Mouse (Mus musculus): ENCODE data around the gene Ppp4r4. TPM values are rescaled to one million over a fixed set of nuclear protein-coding genes. Genes with fewer than 3 reads are reported as not detected.
"Not testable (repeated sequence)": the region's sequence is repeated elsewhere in the genome, so short reads cannot be mapped to it uniquely, and the experiment has no call there.

Gene Ppp4r4
- total RNA-seq, 2 experiments from 2014 or later: 0.29 to 0.33 TPM

DNA sequence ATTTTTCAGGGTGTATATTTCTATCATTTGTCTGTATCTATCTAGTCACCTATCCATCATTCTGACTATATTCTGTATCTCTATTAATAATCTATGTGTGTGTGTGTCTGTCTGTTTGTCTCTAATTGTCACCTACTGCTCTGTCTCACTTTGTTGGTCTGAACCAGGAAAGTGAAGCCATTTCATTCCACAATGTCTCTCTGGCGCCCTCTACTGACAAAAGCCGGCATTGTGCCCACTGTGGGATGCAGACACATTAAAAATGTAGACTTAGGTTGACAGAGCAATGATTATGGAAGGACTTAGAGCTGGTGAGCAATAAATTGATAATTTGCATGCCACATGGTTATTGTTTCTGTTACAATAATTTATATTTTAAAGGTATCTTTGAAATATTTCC is 111.3 kb downstream of the Ppp4r4 start:
- DNase-seq: no peak

GRCm38 (mm10) chr12:103643818-103644217 is 111.7 kb downstream of the Ppp4r4 start:
- DNase-seq: no peak

- no peak for DNase-seq
These were observed 112.5 kb downstream of the Ppp4r4 start for GRCm38 (mm10) chr12:103644601-103645000.

GRCm38 (mm10) chr12:103646314-103646713 is 114.2 kb downstream of the Ppp4r4 start:
- DNase-seq: no peak

GRCm38 (mm10) chr12:103653836-103654235 is 121.8 kb downstream of the Ppp4r4 start:
- no peak for DNase-seq

DNA sequence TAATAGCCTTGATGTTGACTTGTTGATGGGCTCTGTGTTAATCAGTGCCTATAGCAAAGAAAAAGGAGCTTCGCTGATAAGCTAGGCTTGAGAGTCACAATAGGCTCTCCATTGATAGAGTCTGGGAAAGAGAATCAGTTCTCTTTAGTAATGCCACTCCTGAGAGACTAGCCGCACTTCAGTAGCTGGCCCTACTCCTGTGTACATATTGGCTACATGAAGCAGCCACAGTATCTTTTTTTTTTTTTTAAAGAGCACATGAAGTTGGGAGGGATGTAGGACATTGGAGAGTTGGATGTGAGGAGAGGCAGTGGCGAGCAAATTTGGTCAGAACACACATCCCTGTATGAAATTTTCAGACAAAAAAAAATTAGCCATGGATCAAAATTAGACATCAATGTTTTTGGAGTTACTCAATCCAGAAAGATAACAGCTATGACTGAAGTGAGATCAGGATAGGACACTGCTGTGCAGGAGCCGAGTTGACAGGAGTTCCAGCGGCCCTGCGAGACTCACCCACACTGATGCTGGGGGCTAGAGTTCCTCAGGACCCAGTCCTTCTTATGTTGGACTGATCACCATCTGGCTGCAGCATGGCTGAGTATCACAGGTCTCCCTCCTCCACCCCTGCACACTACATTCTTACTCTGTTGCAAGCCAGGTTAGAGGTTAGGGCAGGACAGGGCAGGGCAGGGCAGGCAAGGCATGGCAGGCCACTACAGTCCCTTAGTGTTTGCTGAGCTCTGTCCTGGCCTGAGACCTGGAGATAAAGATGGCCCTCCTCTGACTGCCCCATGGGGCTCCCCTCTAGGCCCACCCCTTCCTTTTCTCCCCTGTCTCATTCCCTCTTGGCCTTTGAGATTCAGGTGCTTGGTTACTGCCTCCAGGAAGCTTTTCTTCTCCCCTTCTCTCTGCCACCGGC is 123.3 kb downstream of the Ppp4r4 start:
- DNase-seq: no peak

DNA sequence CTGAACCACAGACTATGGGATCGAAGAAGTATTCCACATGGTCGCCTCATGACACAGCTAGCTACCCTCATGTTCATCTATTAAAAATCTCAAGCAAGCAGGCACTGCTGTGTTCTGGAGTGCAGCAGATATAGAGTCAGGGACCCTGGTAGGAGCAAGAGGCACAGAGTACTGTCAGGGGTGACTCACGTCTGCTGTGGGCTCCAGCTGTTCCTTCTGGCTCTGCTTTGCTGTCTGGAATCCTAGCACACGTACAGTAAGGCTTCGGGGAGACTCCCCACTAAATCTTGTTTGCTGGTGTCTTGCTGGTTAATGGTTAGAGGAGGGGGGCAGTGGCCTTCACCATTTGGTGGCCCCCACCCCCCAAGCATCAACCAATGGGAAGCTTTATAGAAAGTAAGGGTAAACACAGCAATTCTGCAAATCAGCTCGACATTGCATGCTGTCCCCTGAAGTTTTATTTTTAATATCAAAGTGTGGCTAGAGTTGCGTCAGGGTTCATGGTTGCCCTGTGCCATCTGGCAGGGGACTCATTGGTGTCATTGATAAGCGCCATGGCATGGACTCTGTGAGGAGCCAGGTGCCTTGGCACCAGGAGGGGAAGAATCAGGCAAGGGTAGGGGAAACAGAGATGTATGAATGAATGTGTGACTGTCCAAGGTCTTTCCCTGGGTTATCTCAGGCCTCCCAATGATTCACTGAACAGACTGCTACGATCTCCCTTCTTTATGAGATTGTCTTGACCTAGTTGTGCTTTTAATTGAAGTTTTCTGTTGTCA is 125.0 kb downstream of the Ppp4r4 start, which contains the start of gene Serpina6:
Gene Serpina6 (minus strand): TSS at position 365 of the 779 bp plus-strand sequence.
- DNase-seq: no peak

DNA sequence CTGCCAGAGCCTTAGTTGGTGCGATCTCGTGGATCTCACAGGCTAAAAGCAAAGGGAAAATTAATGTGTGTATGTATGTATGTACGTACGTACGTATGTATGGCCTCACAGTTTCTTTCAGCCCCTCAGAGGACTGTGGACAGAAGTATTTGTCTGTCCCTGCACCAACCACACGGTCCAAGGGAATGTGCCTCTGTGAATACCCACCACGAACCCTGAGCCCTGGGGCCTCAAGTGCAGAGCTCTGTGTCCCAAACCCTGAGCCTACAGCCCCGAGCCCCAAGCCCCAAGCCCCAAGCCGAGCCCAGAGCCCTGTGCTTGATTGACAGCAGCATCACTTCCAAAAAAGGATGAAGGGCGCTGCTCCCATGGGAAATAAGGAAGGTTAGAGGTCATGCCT is 125.9 kb downstream of the Ppp4r4 start:
- DNase-seq: no peak

GRCm38 (mm10) chr12:103659171-103659570 is 127.1 kb downstream of the Ppp4r4 start:
- no peak for DNase-seq

- DNase-seq: no peak
These were observed 128.0 kb downstream of the Ppp4r4 start for GRCm38 (mm10) chr12:103660076-103660475.

- not testable (repeated sequence) for DNase-seq
These were observed 130.0 kb downstream of the Ppp4r4 start for GRCm38 (mm10) chr12:103662053-103662452.

Other genes starting within 250 kb of the Ppp4r4 start
- gene Fam181a, start 221.3 kb upstream of the Ppp4r4 start, total RNA-seq (2021): not detected
- gene Asb2, start 176.3 kb upstream of the Ppp4r4 start, total RNA-seq (2021): 100 to 1,000 TPM; 196 to 518 TPM
- 1 to 10 TPM; 2.0 to 3.5 TPM for gene Otub2, start 143.6 kb upstream of the Ppp4r4 start, total RNA-seq (2021)
- under 1 TPM; 0.46 to 0.74 TPM for gene 9330161L09Rik, start 124.5 kb upstream of the Ppp4r4 start, total RNA-seq (2021)
- 10 to 100 TPM; 54.4 to 59.7 TPM for gene Ddx24, start 106.5 kb upstream of the Ppp4r4 start, total RNA-seq (2021)
- gene Ifi27, start 98.1 kb upstream of the Ppp4r4 start, total RNA-seq (2021): 10 to 100 TPM; 62.8 to 80.9 TPM
- 10 to 100 TPM in 1 of 2 experiments, 1 to 10 TPM in 1; 6.4 to 44.3 TPM for gene Ifi27l2a, start 88.6 kb upstream of the Ppp4r4 start, total RNA-seq (2021)
- gene Ifi27l2b, start 75.1 kb upstream of the Ppp4r4 start, total RNA-seq (2021): not detected
- gene Serpina10, start 99.2 kb downstream of the Ppp4r4 start, total RNA-seq (2021): not detected
- gene Serpina6, start 124.9 kb downstream of the Ppp4r4 start, total RNA-seq (2021): not detected
- gene Serpina16, start 143.9 kb downstream of the Ppp4r4 start, total RNA-seq (2021): not detected
- not detected for gene Serpina1f, start 163.2 kb downstream of the Ppp4r4 start, total RNA-seq (2021)
- gene Serpina1d, start 241.3 kb downstream of the Ppp4r4 start, total RNA-seq (2021): not detected